Mouse (Mus musculus) spleen, postnatal 14 days (tissue): ENCODE data around the gene Lmo1.

Source experiments
- DNase-seq, 2 experiments: peaks; one replicate each; pipeline ENCODE4 v3.0.0; 2021 to 2022; ENCODE audit warnings: low spot score in 2 of 2

Gene Lmo1

DNA sequence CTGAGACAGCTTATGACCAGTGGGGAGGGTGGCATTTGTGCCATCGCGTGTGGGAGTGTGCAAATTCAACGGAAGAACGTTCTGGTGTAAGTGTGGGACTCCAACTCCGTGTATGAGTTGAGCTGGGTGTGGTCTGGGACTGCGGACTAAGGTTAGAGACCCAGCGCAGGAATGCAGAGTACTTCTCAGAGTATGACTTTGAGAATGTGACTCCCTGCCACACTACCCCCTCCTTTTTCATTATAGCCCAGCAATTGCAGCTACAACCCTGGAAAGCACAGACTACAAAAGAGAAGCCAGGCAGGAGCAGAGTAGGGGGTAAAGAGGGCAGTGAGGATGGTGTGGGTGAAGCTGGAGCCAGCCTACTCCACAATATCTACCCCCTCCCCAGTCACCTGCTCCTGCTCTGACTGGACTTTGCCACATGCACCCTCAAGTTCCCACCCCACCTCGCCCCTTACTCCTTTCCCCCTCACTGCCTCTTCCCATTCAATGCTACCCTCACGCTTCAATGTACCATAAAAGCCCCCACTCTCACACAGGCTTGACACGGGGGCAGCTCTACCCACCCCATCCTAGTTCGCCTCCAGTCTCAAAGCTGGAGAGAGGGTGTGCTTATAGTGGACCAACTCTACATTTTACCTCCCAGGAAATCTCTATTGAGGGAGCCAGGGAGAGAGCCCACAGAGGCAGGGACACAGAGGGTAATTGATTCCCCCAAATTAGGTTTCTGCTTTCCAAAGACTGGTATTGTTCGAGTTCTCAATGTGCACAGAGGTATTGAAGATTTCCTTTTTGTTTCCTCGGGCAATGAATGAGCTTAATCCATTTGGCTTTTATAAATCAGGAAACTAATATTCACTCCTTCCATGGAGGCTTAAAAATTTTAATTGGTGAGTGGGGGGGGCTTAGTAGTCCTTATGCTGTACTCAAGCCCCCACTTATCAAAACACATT, 941 bp upstream of the Lmo1 start:
- no peak for DNase-seq

GRCm38 (mm10) chr7:109174337-109174948, 564 bp downstream of the Lmo1 start:
- DNase-seq = no peak

GRCm38 (mm10) chr7:109171874-109172273, 3.1 kb downstream of the Lmo1 start:
- no peak for DNase-seq

GRCm38 (mm10) chr7:109170441-109170820, 4.6 kb downstream of the Lmo1 start:
- DNase-seq = peak; percentile 29 to 50

GRCm38 (mm10) chr7:109169505-109170440, 5.2 kb downstream of the Lmo1 start:
- no peak for DNase-seq

DNA sequence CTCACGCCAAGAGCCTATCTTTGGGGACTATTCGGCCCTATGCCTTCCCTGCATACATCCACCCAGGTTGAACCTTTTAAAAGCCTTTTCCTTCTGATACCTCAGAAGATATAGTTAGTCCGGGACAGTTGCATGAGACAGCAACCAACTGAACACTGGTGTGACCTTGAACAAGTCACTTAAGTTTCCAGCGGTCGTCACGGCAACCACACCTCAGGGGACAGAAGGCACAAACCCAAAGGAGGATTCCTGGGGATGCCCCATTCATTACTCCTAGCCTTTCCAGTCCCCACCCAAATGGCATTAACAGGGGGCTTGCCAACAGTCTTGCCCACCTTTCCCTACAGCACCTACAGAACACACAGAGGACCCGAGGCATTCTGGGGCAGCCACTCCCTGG, 6.3 kb downstream of the Lmo1 start:
- DNase-seq = no peak

DNA sequence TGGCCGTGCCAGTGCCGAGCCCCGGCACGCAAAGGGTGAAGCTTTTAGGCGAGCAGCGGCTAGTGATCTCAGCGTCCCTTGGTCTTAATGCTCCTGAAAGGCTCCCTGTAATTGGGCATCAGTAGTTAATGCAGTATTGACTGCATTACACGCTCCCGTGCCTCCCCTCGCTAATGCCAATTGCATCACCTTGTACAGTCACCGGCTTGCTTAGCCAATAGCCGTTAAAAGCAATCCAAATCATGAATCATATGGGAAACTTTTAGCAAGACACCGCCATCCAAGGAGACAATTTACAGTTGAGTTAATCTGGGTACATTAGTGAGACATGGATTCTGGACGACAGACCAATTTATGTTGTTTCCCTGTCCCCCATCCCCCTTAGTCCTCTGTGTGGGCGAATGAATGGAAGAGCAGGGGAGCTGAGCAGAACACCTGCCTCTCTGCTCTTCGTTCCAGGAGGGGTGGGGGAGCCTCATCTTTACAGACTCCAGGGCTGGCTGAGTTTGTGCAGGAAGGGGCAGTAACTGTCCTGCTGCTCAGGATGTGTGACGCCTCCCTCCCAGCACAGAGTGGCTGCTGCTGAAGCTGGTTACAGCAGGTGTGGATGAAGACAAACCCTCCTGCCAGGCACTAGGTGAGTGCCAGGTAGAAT, 8.9 kb downstream of the Lmo1 start:
- no peak for DNase-seq

GRCm38 (mm10) chr7:109154331-109154730, 20.7 kb downstream of the Lmo1 start:
- DNase-seq = no peak

DNA sequence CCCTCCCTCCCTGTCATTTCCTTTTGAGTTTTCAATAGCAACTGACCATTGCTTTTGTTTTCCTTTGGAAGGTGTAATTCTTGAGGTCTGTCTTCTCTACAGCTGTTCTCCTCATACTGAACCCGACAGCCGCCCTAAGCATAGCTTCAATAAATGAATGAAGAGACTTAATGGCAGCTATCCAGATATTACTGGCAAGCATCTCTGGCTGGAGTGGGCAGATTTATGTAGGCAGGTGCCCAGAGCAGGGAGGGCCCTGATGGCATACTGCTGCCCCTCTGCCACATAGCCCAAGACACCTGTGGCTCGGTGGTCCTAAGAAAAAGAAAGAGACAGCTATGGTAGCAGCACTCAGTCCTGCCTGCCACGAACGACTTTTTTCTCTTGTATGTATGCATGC, 21.5 kb downstream of the Lmo1 start:
- DNase-seq = no peak

GRCm38 (mm10) chr7:109151088-109151487, 23.9 kb downstream of the Lmo1 start:
- DNase-seq = no peak

DNA sequence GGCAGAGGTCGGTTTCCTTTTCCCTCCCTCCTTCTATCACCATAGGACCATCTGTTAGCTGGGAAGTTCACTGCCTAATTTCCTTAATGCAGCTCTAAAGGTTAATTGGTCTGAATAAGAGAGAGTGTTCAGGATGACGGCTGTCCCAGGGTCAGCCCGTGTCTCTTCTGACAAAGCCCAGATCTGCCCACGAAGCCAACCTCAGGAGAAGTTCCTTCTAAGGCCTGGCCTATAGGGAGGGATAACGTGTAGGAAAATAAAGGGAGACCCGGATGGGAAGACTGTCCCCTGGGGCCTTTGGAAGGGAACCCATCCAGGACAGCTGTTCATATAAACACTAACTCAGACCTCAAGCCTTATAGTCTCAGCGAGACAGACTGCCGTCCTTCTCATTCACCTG, 29.8 kb downstream of the Lmo1 start:
- DNase-seq = no peak

- no peak for DNase-seq
Measured at GRCm38 (mm10) chr7:109144705-109145104, 30.3 kb downstream of the Lmo1 start.

GRCm38 (mm10) chr7:109142564-109142963, 32.4 kb downstream of the Lmo1 start:
- DNase-seq = no peak

DNA sequence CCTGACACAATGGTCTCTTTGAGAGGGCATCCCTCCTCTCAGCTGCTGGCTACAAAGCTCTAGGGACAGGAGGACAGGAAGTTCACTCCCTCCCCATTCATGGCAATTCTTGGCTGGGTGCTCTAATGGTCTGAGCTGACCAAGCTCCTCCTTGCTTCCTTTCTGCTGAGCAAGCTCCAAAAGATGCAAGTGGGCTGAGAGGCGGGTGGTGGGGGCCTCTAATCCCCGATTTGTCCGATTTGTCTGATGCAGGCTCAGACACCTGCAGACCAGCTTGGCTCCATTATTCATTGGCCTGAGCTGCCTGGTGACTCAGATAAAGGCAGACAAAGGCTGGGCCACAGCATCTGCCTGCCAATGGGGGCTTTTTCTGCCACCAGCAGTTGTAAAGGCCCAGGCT, 33.3 kb downstream of the Lmo1 start:
- no peak for DNase-seq

- DNase-seq = no peak
Measured at GRCm38 (mm10) chr7:109141054-109141453, 34.0 kb downstream of the Lmo1 start.

DNA sequence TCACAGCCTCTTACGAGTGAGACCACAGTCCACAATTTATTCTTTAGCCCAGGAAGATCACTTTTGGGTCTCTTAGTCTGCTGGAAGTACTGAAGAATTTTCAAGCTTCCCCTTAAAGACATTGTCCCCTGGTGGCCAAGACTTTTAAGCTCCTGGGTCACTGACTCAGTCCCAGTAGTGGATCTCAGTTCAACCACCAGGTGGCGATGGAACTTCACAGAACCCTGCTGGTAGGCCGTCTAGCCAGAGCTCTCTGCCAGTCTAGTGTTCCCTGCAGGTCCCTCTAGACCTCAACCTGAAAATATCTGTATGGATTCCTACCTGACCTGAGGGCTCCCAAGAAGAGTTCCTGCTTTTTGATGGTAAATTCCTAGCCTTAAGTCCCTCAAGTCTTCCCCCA, 35.6 kb downstream of the Lmo1 start:
- DNase-seq = peak; percentile 56 to 74

- no peak for DNase-seq
Measured at GRCm38 (mm10) chr7:109137441-109137840, 37.6 kb downstream of the Lmo1 start.

DNA sequence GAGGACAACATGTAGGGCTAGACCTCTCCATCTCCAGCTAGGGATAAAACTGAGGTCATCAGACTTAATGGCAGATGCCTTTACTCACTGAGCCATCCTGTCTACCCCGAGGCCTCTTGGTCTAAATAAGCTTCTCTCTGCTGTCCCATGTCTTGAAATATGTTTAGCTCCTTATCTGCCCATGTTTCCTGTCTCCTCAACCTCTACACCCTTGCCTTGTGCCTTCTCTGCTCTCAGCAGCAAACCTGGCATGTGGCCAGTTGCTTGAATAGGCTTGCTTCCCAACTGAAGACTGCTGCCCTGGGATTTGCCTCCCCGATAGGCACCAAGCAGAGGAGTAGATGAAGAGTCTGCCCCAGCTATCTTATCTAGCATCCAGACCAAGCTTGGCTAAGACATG, 43.4 kb downstream of the Lmo1 start:
- no peak for DNase-seq

- no peak for DNase-seq
Measured at GRCm38 (mm10) chr7:109129946-109130686, 44.9 kb downstream of the Lmo1 start.

- DNase-seq = no peak
Measured at GRCm38 (mm10) chr7:109129442-109129841, 45.6 kb downstream of the Lmo1 start.

DNA sequence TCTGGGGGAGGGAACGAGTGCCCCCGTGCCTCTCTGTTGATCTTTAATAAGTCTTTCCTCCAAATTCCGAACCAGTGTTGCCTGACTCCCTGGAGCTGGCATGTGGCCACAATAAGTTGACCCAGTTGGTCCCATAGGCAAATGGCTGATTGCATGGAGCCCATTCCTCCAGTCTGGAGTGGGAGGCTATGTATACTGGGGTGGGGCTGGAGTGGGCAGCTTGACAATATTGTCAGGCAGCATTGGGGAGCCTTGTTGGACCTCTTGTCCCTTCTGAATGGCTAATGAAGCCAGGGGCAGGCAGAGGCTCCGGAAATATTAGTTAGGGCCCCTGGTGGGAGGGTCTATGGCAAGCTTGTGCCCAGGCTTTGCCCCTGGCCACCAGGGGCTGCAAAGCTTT, 59.1 kb downstream of the Lmo1 start:
- DNase-seq = no peak
